Mouse (Mus musculus): ENCODE data around the gene Itgb5. TPM values are rescaled to one million over a fixed set of nuclear protein-coding genes. Genes with fewer than 3 reads are reported as not detected.

Gene Itgb5
- total and polyA plus RNA-seq, 3 experiments = 0.27 to 0.58 TPM; not detected in 1

DNA sequence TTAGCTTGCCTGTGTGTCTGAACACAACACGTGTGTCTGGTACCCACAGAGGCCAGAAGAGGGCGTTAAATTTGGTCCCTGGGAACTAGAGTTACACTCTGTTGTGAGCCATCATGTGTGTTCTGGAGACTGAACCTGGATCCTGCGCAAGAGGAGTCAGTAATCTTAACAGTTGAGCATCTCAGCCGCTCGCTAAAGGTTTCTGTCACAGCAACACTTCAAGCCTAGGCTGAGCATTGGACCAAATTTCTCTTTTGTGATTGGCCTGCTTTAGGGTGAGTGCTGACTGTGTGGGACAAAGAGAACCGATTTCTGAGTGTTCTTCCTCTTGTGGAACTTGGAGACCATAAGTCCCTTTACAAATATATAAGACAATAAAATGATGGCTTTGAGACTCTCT is 120.9 kb downstream of the Itgb5 start:
- Histone ChIP-seq H3K79me2 (ENCODE audit: control insufficient read depth, insufficient read depth, low read length, poor library complexity) (no peaks in the 10 kb centered on the region), H3K36me3 (ENCODE audit: control insufficient read depth in 1 of 2, insufficient read depth in 2 of 2, low read length in 2 of 2) (peaks cover 3 to 7% of the 10 kb centered on the region in 2 experiments; a peak in 2 of 4 replicates), H3K4me1 (ENCODE audit: control insufficient read depth in 1 of 2, insufficient read depth in 2 of 2, low read length in 2 of 2) (peaks cover 3 to 5% of the 10 kb centered on the region in 2 experiments; a peak in 3 of 4 replicates), H3K4me3 (ENCODE audit: control insufficient read depth in 1 of 2, insufficient read depth in 1 of 2, low read depth in 2 of 2, low read length in 2 of 2) (no peak overlapping the region), H3K27ac (ENCODE audit: control insufficient read depth, low read depth, low read length) (no peak overlapping the region), H3K27me3 (ENCODE audit: control insufficient read depth in 1 of 2, insufficient read depth in 2 of 2, low read length in 2 of 2) (no peaks in the 10 kb centered on the region), H3K9ac (ENCODE audit: control insufficient read depth, low read depth, low read length, poor library complexity, severe bottlenecking) (no peak overlapping the region), H3K9me3 (replicated peaks; ENCODE audit: insufficient read depth, low read length) (no peaks in the 10 kb centered on the region)
- TF ChIP-seq RCOR1 (IDR thresholded peaks at IDR 0.05; ENCODE audit: low read depth, low read length) (no peak), CTCF (IDR thresholded peaks at IDR 0.05 in 2 of 3, conservative IDR thresholded peaks at IDR 0.05 in 1 of 3; ENCODE audit: control insufficient read depth in 1 of 3, insufficient read depth in 1 of 3, low read depth in 2 of 3, low read length in 3 of 3, poor library complexity in 1 of 3, severe bottlenecking in 1 of 3) (peak in 2 of 3 experiments; percentile 28 to 33; a peak in 4 of 6 replicates), TBP (IDR thresholded peaks at IDR 0.05; ENCODE audit: low read depth, low read length) (no peak), MAZ (IDR thresholded peaks at IDR 0.05; ENCODE audit: low read depth, low read length) (0 out of 2 replicates have a peak, but pooled peaks have one; percentile 3), NELFE (IDR thresholded peaks at IDR 0.05; ENCODE audit: low read depth, low read length) (no peak), TAL1 (IDR thresholded peaks at IDR 0.05; ENCODE audit: low read length) (no peak), NRF1 (IDR thresholded peaks at IDR 0.05; ENCODE audit: insufficient read depth, low read depth, low read length, poor library complexity, severe bottlenecking) (no peak), SMC3 (IDR thresholded peaks at IDR 0.05; ENCODE audit: low read depth, low read length) (peak; percentile 21)
- DNase-seq (ENCODE audit: low read depth, low spot score) = no peak

DNA sequence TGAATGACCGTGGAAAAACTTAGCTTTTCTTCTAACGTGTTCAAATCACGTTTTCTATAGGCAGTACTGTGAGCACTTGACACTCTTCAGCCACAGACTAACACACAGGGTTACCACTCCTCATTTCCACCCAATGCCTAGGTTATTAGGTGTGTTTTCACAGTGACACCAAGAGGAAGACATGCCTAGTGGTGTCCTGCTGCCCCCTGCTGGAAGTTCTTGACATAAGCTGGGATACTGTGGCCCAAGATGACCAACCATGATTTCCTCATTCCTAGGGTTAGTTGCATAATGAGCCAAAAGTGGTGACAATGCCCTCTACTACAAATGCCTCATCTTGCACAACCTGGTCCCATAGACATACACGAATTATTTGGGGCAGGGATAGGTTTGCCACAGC is 121.4 kb downstream of the Itgb5 start:
- no peak overlapping the region for H3K4me3 ChIP-seq (ENCODE audit: control insufficient read depth in 1 of 2, insufficient read depth in 1 of 2, low read depth in 2 of 2, low read length in 2 of 2)
- TF ChIP-seq ETS1 (IDR thresholded peaks at IDR 0.05; ENCODE audit: low read depth, low read length) (no peak), TAL1 (IDR thresholded peaks at IDR 0.05; ENCODE audit: low read length) (no peak), GATA1 (IDR thresholded peaks at IDR 0.05; ENCODE audit: low read depth, low read length) (no peak), CHD1 (IDR thresholded peaks at IDR 0.05; ENCODE audit: low read depth, low read length) (no peak), JUND (IDR thresholded peaks at IDR 0.05; ENCODE audit: low read depth, low read length) (0 out of 2 replicates have a peak, but pooled peaks have one; percentile 20), NRF1 (IDR thresholded peaks at IDR 0.05; ENCODE audit: insufficient read depth, low read depth, low read length, poor library complexity, severe bottlenecking) (no peak), HCFC1 (IDR thresholded peaks at IDR 0.05; ENCODE audit: low read depth, low read length) (no peak), BHLHE40 (IDR thresholded peaks at IDR 0.05; ENCODE audit: borderline replicate concordance, low read depth, low read length) (no peak), TBP (IDR thresholded peaks at IDR 0.05; ENCODE audit: low read depth, low read length) (0 out of 2 replicates have a peak, but pooled peaks have one; percentile 26), SMC3 (IDR thresholded peaks at IDR 0.05; ENCODE audit: low read depth, low read length) (peak; percentile 93), RAD21 (IDR thresholded peaks at IDR 0.05; ENCODE audit: low read depth, low read length) (peak; percentile 92), CTCF (IDR thresholded peaks at IDR 0.05 in 2 of 3, conservative IDR thresholded peaks at IDR 0.05 in 1 of 3; ENCODE audit: control insufficient read depth in 1 of 3, insufficient read depth in 1 of 3, low read depth in 2 of 3, low read length in 3 of 3, poor library complexity in 1 of 3, severe bottlenecking in 1 of 3) (peak; percentile 85 to 97 (median 95)), KAT2A (conservative IDR thresholded peaks at IDR 0.05; ENCODE audit: low read depth, low read length) (no peak), POLR2AphosphoS2 (IDR thresholded peaks at IDR 0.05; ENCODE audit: low read length) (peak; percentile 44; the same call in 1 of the 2 replicates), ZNF384 (IDR thresholded peaks at IDR 0.05; ENCODE audit: low read depth, low read length) (0 out of 2 replicates have a peak, but pooled peaks have one; percentile 28), GABPA (IDR thresholded peaks at IDR 0.05; ENCODE audit: low read depth, low read length) (no peak), MYB (IDR thresholded peaks at IDR 0.05; ENCODE audit: low read depth, low read length) (0 out of 2 replicates have a peak, but pooled peaks have one; percentile 24), UBTF (IDR thresholded peaks at IDR 0.05; ENCODE audit: borderline replicate concordance, insufficient read depth, low read depth, low read length) (no peak), MAX (IDR thresholded peaks at IDR 0.05; ENCODE audit: low read length) (peak; percentile 20; the same call in 1 of the 2 replicates), NELFE (IDR thresholded peaks at IDR 0.05; ENCODE audit: low read depth, low read length) (no peak), E2F4 (IDR thresholded peaks at IDR 0.05; ENCODE audit: borderline replicate concordance, low read depth, low read length) (no peak), USF2 (IDR thresholded peaks at IDR 0.05; ENCODE audit: borderline replicate concordance in 1 of 2, insufficient read depth in 1 of 2, low read depth in 1 of 2, low read length in 2 of 2) (no peak), ELF1 (IDR thresholded peaks at IDR 0.05; ENCODE audit: low read depth, low read length) (no peak), ZC3H11A (IDR thresholded peaks at IDR 0.05; ENCODE audit: low read depth, low read length) (peak; percentile 83), ZKSCAN1 (IDR thresholded peaks at IDR 0.05; ENCODE audit: low read depth, low read length) (no peak)
- H3K9me3 ChIP-seq (replicated peaks; ENCODE audit: insufficient read depth, low read length) = no peaks in the 10 kb centered on the region
- H3K27me3 ChIP-seq (ENCODE audit: control insufficient read depth in 1 of 2, insufficient read depth in 2 of 2, low read length in 2 of 2) = no peaks in the 10 kb centered on the region
- peaks cover 5 to 6% of the 10 kb centered on the region in 2 experiments; a peak in 3 of 4 replicates for H3K4me1 ChIP-seq (ENCODE audit: control insufficient read depth in 1 of 2, insufficient read depth in 2 of 2, low read length in 2 of 2)
- H3K27ac ChIP-seq (ENCODE audit: control insufficient read depth, low read depth, low read length) = no peak overlapping the region
- peaks cover 5 to 11% of the 10 kb centered on the region in 2 experiments; a peak in 3 of 4 replicates for H3K36me3 ChIP-seq (ENCODE audit: control insufficient read depth in 1 of 2, insufficient read depth in 2 of 2, low read length in 2 of 2)
- H3K9ac ChIP-seq (ENCODE audit: control insufficient read depth, low read depth, low read length, poor library complexity, severe bottlenecking) = no peak overlapping the region
- DNase-seq (ENCODE audit: low read depth, low spot score) = peak; percentile 84
- no peaks in the 10 kb centered on the region for H3K79me2 ChIP-seq (ENCODE audit: control insufficient read depth, insufficient read depth, low read length, poor library complexity)
